Mouse (Mus musculus): ENCODE data around the gene Ccdc181. TPM values are rescaled to one million over a fixed set of nuclear protein-coding genes. Genes with fewer than 3 reads are reported as not detected.
A peak's percentile ranks its signal among the peaks of the same experiment; 100 is the strongest.
"Not testable (repeated sequence)": the region's sequence is repeated elsewhere in the genome, so short reads cannot be mapped to it uniquely, and the experiment has no call there.

The Ccdc181 gene
- total RNA-seq (2021) = 1 to 10 TPM; 6.3 to 7.2 TPM

DNA sequence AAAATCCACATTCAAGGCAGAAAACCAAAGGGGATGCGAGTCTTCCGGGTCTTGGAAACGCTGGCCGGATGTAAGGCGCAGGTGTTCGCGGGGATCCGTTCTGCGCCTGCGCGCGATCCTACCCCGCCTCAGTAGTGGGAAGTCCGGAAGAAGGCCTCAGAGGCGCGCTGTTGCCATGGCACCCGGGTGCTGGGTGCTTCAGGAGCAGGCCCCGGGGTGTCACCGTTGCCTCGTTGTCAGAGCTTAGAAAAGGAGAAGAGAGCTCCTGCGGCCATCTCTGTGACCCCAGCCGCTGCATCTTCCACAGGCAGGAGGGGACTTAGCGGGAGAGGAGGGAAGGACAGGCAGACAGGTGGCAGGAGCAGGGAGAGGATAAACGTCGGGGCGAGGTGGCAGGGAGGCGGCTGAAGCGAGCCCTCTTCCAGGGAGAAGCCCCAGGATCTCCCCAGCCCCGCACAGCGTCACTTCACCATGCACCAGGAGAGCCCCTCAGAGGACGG lies at the start of gene Ccdc181:
Gene Ccdc181 (plus strand): TSS at position 131 of the 500 bp plus-strand sequence.
- intact Hi-C loops (cut with DNase I) = no loop called here
- peak; percentile 86 for DNase-seq (ENCODE audit: low spot score)

DNA sequence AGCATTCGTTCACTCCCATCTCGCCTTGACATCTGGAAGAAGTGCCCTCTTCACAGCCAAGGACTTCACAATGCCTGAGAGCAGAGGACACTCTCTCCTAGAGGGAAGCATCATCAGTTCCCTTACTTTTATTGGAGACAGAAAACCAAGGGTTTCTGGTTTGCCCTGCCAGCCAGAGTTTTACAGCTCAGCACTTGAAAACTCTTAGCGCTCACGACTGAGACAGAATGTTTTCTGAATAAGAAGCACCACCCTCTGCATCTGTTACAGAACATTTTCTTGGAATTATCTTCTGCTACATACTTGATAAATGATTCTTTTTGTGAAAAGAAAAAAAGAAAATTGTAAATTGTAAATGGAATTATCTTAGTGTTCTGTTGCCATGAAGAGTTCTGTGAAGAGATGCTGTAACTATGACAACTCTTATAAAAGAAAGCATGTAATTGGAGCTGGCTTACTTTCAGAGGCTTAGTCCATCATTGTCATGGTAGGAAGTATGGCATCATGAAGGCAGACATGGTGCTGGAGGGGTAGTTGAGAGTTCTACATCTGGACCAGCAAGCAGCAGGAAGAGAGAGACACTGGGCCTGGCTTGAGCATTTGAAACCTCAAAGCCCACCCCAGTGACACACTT lies 43.3 kb upstream of the Ccdc181 start:
- intact Hi-C loops (cut with DNase I); DNase-seq (ENCODE audit: low spot score): not testable (repeated sequence)

DNA sequence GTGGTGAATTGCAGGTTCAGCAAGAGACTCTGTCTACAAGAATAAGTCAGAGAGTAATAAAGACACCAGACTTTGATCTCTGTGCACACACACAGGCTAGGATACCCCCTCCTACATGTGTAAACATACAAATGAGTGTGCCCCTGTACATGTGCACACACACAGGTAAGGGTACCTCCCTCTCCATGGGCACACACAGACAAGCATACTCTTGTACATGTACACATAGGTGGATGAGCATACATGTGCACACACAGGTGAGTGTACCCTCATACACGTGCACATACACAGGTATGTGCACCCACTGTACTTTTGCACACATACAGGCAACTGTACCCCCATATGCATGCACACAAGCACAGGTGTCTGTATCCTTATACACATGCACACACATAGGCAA lies 41.9 kb upstream of the Ccdc181 start:
- intact Hi-C loops (cut with DNase I) = no loop called here
- DNase-seq (ENCODE audit: low spot score) = no peak

DNA sequence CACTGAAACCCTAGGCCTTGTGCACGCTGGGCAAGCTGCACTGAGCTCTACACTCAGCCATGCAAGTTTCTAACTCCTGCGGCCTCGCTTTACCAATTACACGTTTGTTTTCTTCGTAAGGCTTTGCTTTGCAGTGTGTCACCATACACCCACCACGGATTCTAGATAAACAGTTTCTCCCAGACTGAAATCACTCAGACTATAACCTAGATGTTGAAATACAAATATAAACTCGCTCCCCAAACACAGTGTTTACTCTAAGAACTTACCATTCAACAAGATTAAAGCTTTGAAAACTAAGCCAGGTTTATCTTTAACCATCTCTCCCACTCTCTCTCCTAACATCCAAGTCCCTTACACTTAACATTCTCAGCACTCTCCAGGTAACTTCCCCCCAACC lies 40.3 kb upstream of the Ccdc181 start:
- DNase-seq (ENCODE audit: low spot score) = no peak
- intact Hi-C loops (cut with DNase I) = no loop called here

DNA sequence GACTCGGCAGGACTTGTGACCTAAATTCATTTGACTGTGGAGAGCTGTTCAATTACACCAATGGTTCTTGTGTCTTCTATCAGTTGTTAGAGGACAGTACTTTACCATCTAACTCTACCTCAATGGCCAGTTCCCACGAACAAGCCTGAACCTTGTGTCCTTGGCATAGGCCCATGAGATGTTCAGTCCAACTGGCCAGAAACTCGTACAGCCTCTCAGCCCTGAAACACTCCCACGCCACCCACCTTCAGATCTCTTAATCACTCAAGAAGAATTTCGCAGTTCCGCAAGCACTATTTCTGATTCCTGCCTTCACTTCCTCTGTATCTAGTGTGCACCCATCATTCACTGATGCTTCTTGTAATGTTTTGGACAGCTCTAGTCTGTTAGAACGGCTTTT lies 39.3 kb upstream of the Ccdc181 start:
- intact Hi-C loops (cut with DNase I) = no loop called here

DNA sequence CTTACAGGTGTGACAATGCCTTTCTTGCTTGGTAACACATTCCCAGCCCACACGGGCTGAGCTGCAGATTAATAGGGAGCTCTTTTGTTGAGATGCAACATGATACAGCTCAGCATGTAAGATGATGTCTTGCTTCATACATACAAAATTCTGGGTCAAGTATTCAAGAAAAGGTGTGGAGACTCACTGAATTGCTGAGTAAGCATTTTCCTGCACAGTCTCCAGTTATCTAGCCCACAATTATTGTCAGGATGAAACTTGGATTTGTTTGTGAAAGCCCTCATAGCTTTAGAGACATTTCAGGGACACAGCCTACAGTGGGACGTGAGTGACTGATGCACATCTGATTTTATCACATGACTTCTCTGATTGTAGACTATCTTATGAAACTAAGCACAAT lies 33.9 kb upstream of the Ccdc181 start:
- intact Hi-C loops (cut with DNase I) = no loop called here
- DNase-seq (ENCODE audit: low spot score) = no peak

More for the DNA sequence above, 39.3 kb upstream of the Ccdc181 start:
- DNase-seq (ENCODE audit: low spot score) = peak; percentile 12

DNA sequence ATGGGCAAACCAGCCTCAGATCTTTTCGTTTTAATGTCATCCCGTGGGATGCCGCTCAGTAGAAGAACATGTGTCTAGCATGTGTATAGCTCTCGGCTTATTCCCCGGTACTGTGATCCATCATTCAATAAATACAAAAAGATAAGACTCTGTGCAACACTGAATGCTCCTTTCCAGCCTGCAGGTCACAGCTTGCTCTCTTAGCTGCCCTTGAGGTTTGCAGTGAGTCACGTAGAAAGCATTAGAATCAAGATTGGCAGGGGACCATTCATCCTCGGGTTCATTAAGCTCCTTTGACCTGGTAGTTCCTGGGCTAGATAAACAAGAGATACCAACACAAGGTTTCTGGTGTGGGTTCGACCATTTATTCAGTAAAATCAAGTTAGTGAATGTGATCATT lies 32.6 kb upstream of the Ccdc181 start:
- no peak for DNase-seq (ENCODE audit: low spot score)
- intact Hi-C loops (cut with DNase I) = no loop called here

DNA sequence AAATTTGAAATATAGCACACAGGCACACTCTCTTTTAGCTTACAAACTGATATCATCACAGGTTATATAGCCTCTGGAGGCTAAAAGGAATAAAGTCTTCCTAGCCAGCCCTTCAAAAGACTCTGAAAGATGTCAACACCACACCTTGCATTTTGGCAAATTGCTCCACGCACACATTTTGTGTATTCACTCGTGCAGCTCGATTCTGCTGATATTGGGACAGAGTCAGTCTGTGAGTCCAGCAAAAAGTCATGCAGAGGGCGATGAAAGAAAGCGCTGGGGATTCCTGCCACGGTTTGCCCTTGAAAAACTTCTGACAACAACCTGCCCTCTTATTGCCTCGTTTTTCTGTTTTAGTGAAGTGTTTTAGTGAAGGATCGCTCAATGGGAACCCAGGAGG lies 27.9 kb upstream of the Ccdc181 start:
- no peak for DNase-seq (ENCODE audit: low spot score)
- intact Hi-C loops (cut with DNase I) = no loop called here

DNA sequence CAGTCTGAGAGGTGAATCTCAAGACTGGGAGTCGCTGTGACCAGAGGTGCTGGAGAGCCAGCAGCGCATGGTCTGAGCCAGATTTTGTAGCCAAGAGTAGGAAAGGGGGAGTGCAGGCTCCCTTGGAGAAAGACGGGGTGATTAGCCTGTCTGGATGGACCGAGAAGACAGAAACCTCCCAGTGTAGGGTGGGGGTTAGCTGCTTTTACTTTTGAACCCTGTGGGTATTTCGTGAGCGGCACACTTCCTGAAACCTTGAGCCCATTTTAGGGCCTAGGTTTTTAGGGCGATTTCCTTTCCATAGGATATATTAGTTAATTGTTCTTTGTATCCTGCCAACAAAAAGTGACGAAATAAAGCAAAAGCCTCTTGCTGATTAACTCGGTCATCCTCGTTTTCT lies 27.4 kb upstream of the Ccdc181 start:
- intact Hi-C loops (cut with DNase I) = no loop called here
- no peak for DNase-seq (ENCODE audit: low spot score)

DNA sequence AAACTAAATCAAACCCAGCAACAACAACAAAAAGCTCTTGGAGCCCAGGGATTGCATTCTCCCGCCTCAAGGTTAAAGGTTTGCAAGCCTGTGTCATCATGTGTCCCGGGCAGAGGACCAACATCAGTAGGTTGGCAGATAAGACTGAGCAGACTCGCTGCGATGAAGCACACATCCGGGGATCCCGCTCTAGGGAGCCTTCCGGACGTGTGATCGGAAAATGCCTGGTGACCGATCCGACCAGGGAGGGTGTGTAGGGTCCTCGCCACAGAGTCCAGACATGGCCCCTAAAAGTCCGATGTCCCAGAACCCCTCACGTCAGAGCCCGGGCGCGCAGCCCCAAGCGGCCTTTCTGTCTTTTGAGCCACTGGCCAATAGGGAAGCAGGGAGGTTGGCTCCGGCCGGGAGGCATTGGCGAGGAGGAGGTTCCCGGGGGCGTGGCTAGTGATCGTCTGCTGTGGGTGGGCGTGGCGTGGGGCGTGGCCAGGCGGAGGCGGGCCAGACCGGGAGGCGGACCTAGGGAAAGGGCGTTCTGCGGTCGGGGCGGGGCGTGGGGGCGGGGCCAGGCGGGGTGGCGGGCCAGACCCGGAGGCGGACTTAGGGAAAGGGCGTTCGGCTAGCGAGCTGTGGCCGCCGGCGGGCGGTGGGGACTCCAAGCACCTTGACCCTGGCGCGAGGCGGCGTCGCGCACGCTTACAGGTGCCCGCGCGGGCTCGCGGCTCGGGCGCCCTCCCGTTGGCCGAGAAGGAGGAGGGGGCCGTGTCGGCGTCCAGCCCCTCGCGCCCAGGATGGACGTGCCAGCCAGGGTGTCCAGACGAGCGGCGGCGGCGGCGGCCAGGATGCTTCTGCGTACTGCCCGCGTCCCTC lies 26.7 kb upstream of the Ccdc181 start, which contains the start of gene Slc19a2:
Gene Slc19a2 (plus strand): TSS at position 582 of the 867 bp plus-strand sequence.
- DNase-seq (ENCODE audit: low spot score) = peak; percentile 95
- intact Hi-C loops (cut with DNase I) = no loop called here

DNA sequence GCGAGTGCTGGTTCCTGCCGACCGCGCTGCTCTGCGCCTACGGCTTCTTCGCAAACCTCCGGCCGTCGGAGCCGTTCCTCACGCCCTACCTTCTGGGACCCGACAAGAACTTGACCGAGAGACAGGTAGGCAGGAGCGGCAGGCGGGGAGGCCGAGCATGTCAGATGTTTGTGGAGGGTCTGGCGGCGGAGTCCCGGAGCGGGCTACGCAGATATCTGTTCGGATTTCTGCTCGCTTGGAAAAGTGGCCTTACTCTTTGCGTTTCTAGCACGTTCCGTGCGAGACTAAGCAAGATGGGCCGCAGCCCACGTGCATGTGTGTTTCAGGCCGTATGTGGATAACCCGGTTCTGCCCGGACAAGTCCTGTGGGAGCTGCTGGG lies 26.1 kb upstream of the Ccdc181 start:
- no peak for DNase-seq (ENCODE audit: low spot score)
- intact Hi-C loops (cut with DNase I) = no loop called here

DNA sequence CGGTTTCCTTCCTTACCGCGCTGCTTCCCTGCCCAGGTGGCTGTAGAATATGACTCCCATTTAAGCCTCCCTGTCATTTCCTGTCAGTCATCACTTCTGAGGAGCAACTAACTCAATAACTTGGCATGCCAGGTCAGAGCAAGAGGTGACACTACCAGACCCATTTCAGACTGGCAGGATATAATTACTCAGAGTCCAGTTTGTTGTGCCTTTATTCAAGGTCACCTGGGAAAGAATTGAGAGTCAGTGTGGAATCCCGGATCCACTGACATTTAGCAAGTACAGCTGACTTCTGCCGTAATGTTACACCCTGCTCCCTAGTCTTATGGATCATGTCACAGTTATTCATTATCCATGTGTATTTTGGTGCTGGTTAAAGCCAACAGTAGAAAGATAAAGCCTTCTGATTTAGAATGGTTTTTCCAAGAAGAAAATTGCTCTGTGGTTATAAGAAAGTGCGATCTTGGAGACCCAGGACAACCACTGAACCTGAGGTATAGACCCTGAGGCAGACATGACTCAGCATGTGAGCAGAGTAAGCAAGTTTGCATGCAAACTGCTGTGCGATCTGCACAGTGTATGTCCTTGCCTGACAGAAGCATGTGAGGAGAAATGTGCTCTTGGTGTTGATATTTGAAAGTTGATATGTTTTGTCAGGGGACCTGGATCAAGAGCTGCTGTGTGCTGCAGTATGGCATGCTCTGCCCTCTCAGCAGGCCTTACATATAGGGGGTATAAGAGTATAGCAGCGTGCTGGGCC lies 24.8 kb upstream of the Ccdc181 start:
- intact Hi-C loops (cut with DNase I) = no loop called here
- DNase-seq (ENCODE audit: low spot score) = no peak

DNA sequence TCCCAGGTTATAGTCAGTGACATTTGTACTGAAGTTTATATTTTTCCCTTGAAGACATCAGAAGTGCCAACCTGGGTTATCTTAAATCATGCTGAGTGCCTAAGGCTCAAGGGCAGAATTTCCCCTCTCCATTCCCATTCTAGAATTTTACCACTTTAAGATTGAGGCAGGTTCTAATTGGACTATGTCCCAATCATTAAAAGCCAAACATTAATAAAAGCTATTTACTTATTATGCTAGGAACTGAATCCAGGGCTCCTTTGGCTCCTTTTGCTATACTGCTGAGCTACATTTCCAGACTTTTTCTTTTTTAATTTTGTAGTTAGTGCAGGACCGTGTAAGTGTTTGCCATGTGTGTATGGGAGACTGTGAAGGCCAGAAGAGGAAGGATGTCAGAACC lies 23.9 kb upstream of the Ccdc181 start:
- intact Hi-C loops (cut with DNase I) = no loop called here
- DNase-seq (ENCODE audit: low spot score) = no peak

DNA sequence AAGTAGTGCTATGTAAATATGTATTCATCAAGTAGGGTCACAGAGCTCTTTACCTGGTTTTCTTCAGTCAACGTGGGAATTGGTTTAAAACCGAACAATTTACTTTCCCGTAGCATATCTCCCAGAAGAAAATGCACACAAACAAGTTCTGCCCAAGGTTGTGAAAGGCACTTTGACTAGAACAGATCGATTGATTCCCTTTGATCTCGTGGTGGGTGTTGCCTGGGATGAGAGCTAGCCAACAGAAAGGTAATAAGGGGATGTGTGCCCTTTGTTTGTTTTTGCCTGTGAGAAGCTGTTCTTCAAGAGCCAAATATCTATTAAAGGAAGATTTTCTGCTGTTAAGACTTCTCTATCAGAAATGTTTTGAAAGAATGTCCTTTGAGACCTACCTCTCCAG lies 22.8 kb upstream of the Ccdc181 start:
- intact Hi-C loops (cut with DNase I) = no loop called here
- no peak for DNase-seq (ENCODE audit: low spot score)

DNA sequence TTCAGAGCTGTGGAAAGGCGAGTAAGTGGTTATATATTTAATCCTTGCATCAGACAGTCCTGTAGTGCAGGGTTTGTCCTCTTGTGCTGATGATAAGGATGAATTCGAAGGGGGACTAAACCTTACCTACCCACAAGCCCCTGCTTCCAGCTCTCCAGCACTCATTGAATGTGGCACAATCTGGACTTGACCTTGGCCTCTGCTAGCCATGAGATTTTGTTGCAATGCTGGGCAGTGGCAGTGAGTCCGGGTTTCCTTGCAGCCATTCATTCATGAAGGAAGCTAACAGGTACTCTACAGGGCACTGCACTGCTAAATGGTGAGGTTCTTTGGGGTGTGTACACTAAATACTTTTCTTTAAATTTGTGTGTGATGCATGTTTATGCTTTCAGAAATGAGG lies 20.5 kb upstream of the Ccdc181 start:
- no peak for DNase-seq (ENCODE audit: low spot score)
- intact Hi-C loops (cut with DNase I) = no loop called here

DNA sequence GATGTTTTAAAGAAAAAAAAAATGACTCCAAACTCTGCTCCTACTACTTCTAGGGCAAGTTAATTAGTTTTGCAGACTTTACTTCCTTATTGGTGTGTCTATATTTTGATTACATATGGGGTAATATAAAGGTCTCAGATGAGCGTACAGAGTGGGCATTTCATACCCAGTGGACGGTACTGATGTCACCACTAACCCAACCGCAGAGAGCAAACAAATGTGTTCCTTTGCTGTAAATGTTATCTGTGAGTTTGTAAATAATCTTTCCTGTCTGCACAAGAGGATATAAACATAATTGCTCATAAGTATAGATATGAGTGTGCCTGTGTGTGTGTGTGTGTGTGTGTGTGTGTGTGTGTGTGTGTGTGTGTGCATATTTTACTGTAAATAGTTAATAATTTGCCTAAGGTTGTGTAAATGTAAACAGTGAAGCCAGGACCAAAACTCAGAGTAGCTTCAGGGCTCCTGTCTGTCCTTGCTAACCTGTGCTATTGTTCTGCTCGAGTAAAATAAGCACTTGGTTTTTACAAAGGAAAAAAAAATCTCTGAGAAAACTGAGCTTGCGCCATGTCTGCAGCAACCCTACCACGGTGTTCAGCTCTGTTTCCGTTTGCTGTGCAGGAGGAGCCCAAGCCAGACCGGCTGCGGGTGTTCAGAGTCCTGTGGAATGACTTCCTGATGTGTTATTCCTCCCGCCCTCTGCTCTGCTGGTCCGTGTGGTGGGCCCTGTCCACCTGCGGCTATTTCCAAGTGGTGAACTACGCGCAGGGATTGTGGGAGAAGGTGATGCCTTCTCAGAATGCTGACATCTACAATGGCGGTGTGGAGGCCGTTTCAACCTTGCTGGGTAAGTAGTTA lies 15.0 kb upstream of the Ccdc181 start:
- intact Hi-C loops (cut with DNase I) = no loop called here
- no peak for DNase-seq (ENCODE audit: low spot score)

DNA sequence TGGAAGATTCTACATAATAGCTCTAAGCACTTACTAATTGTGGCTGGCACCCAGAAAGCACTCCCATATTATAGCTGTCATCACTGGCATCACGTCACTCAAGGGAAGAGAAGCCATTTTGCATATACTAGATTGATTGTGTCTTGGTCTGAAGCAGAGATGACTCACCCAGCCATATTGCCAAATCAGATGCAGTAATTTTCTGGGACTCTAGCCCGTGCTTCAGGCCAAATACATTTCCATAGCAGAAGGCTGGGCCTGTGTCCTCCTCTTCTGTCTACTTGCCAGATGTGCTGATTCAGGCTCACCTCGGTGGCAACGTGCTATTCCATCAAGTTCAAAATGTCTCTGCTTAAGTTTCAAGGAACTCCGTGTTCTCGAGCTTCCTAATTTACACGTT lies 13.8 kb upstream of the Ccdc181 start:
- no peak for DNase-seq (ENCODE audit: low spot score)
- intact Hi-C loops (cut with DNase I) = no loop called here

DNA sequence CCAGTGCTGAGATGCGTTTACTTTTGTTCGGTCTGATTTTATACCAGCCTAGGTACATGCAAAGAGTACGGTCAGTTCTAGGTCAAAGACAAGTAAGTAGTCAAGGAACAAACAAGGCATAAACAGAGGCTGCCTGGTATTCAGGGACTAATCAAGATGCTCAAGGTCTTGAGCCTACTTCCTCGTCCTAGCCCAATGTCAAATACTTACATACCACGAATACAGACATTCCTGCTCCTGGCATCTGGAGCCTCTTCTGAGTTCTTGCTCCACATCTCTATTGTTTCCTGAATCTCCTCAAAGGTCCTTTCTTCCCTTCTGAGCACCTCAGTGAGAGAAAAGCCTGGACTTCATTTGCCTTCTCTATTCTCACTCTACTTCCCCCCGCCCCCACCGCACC lies 4.4 kb upstream of the Ccdc181 start:
- intact Hi-C loops (cut with DNase I) = no loop called here
- no peak for DNase-seq (ENCODE audit: low spot score)

DNA sequence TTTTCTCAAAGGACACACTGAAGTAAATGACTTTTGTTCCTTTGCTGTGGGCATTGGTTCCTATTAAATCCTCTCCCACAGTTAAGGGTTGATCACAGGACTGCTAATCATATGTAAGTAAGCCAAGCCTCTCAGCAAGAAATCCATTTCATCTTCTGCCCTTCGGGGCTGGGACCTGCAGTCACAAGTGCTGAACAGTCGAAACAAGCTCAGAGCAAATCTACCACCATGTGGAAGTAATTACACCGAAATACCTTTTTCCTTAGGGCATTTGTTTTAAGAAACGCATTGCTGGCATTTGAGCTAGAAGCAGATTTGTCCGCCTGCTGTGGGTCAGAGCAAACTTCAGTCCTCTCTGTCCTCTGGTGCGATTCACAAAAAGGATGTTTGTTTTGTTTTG lies 1.7 kb upstream of the Ccdc181 start:
- DNase-seq (ENCODE audit: low spot score) = no peak
- intact Hi-C loops (cut with DNase I) = no loop called here

DNA sequence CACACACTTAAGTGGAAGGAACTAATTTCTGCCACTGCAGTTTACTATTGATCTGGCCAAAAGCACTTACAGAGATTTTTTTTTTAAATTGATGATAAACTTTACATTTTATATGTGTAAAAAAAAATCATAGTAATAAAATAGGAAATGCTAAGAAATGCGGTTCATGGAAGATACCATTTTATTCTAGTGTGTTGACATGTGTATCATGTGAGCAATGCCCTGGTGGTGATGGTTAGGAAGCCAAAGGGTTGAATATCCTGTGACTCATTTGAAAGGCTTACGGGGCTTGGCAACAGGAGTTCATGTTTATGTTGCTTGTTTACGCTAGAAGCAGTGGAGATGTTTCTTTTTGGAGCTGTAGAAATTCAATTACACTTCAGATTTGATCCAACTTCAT lies 1.2 kb downstream of the Ccdc181 start:
- DNase-seq (ENCODE audit: low spot score) = no peak
- intact Hi-C loops (cut with DNase I) = no loop called here

Data from heart, postnatal 25 days (tissue).